Mouse (Mus musculus) regulatory T cell (primary cell): ENCODE data around the gene Them5.

Experiments used
- in situ Hi-C: fragments of 300-600 bp; cut with MboI, MseI; formaldehyde crosslinking; loops from one replicate; pipeline ENCODE4 v1.15.1; 2025; ENCODE audit warnings: high pct_unique_total_duplicates

Them5 gene

DNA sequence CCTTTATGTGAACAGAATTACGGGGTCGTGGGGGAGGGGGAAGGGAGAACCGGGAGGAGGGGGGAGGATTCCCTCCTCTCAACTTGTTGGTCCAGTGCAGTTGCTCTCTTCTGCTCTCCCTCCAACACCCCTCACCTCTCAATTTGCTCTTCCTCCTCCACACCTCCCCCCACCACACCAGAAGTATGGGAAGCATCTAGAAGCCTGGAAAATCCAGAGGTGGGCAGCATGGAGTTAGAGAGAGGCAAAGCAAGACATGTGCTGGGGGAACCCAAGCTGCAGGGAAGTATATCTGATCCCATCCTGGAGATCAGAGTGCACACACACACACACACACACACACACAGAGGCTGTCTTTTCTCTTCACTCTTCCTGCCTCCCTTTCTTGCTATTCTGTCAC is 30.1 kb downstream of the Them5 start:
- in situ Hi-C loops: no loop called here

DNA sequence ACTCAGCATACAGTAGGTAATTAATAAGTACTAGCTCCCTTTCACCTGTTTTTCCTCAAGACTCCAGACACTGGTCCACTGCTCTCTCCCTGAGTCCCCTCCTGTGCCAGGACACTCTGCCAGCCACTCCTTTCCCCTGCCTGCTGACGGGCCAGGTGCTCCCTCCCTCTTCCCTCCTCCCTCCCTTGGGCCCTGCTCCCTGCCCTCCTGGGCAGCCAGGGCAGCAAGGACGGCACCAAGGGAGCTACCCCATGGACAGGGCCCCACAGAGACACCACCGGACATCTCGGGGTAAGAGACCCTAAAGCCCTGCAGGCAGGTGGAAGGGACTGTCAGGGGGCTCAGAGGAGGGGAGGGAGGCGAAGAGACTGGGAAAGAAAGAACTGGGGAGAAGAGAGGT is 30.7 kb downstream of the Them5 start, which contains the start of gene Rorc:
Rorc (plus strand) TSS at position 154 of the 400 bp plus-strand sequence.
- in situ Hi-C loops: no loop called here

DNA sequence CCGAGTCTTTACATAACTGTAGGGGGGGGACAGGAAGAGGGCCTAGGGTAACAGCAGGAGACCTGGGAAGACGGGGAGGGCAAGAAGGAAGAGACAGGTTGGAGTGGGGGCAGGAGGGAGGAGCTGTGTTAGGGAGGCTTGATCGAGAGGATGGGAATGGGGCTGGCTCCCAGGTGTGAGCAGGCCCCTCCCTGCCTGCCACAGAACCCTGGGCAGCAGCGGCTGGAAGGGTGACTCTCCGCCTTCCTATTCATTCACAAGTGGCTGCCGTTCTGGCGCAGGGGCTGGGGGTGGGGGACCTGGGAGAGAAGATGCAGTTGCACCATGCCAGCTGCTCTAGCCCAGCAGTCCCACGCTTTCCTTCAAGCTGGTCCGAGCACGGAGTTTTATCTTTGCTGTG is 31.2 kb downstream of the Them5 start:
- in situ Hi-C loops: no loop called here

DNA sequence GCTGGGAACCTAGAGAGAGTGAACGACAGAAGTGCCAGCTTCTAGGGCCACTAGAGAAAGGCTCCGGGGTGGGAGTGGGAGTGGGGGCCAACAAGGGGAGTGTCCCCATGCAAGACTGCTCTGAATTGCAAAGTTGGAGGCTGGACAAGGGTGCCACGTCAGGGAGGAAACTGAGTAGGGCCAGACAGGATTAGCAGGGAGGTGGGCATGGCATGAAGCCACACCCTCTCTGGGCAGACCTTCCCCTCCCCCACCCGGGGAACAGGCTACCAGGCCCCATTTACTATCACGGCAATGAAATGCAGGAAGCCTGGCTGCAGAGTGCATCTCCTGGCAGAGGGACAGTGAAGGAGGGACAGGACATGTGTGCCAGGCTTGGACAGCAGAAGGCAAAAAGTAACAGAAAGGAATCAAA is 31.7 kb downstream of the Them5 start:
- in situ Hi-C loops: no loop called here

DNA sequence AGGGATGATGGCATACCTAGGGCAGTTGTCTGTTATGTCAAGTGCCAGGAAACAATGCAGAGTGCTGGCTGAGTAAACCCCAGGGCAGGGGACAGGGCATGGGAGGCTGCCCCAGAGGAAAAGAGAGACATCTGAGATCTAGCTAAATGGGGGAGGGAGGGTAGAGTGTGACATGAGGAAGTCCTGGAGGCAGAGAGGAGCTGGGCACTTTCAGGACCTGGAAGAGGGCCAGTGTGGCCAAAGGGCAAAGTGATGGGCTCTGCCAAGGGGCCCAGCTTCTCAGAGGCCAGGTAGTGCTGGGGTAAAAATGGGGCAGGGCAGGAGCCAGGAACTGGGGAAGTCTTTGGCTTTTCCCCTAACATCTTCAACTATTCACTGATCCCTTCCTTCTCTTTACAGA is 32.7 kb downstream of the Them5 start:
- in situ Hi-C loops: loop anchor here (5.0 to 25.0 kb wide), 2 partner anchors 68 to 1913 kb away; partner anchors contain the start of genes Fcgr1, Mrpl9 and Oaz3

DNA sequence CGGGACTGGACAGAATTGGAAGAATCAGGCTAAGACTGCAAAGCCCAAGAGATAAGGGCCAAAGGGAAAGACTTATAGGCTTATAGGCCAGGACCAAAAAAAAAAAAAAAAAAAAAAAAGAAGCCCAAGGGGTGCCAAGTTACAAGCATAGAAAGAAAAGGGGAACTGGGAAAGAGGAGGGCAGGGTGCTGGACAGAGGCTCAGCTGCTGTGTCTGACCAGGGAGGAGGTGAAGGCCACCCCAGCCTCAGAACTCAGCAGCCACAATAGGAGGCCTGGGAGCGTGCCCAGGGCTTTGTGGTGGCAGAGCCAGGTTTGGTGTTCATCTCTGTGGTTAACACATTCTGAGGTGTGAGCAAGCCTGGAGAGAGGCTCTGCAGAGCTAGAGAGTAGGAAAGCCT is 33.2 kb downstream of the Them5 start:
- in situ Hi-C loops: loop anchor here (5.0 to 25.0 kb wide), 2 partner anchors 67 to 1912 kb away; partner anchors contain the start of genes Fcgr1, Mrpl9 and Oaz3

DNA sequence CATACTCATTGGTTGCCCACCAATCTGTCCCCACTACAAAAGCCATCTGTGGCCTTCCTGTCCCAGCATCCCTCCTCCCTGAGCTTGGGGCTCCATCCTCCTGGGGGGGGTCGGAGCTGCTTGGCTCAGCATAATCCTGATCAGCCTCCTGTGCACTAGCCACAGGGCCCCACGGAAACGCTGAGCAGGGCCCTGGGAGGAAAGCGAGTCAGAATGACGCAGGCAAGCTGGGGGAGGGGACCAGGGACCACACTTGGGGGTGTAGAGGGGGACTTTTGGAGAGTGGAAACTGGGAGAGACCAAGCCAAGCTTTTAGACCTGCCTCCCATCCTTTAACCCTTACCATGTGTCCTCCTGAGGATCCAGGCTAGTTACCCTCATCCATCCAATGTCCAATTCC is 34.0 kb downstream of the Them5 start:
- in situ Hi-C loops: loop anchor here (5.0 to 25.0 kb wide), 2 partner anchors 66 to 1911 kb away; partner anchors contain the start of genes Fcgr1, Mrpl9 and Oaz3

DNA sequence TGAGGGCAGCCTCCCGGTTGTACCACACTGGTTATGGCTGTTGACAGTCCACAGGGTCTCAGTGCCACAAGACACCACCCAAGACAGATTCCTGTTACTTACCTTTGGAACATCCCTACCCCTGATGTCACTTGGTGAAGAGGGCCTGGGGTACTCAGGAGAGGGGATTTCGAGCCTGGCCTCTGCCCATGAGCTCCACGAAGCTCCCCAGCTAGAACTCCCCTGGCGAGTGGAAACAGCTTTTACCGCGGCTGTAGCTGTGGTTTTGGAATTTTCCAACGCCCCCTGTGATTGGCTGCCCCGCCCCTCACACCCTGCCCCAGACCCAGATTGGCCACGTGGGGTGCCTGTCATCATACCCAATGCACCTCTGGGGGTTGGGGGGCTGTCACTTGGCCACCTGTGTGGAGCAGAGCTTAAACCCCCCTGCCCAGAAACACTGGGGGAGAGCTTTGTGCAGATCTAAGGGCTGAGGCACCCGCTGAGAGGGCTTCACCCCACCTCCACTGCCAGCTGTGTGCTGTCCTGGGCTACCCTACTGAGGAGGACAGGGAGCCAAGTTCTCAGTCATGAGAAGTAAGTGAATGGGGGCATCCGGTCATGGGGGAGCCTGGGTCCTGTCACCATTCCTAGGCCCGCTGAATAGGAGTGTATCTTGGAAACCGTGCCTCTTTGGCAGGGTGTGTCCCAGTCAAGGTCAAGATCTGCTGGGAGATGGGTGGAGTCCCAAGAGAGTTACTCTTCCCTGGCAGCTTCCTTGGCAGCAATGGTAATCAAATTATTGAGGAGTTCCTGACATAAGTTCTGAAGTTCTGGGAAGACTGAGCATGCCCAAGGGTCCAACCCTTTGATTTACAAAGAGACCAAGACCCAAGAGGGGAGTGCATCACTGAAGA is 35.4 kb downstream of the Them5 start:
- in situ Hi-C loops: loop anchor here (5.0 to 25.0 kb wide), 2 partner anchors 65 to 1910 kb away; partner anchors contain the start of genes Fcgr1, Mrpl9 and Oaz3

DNA sequence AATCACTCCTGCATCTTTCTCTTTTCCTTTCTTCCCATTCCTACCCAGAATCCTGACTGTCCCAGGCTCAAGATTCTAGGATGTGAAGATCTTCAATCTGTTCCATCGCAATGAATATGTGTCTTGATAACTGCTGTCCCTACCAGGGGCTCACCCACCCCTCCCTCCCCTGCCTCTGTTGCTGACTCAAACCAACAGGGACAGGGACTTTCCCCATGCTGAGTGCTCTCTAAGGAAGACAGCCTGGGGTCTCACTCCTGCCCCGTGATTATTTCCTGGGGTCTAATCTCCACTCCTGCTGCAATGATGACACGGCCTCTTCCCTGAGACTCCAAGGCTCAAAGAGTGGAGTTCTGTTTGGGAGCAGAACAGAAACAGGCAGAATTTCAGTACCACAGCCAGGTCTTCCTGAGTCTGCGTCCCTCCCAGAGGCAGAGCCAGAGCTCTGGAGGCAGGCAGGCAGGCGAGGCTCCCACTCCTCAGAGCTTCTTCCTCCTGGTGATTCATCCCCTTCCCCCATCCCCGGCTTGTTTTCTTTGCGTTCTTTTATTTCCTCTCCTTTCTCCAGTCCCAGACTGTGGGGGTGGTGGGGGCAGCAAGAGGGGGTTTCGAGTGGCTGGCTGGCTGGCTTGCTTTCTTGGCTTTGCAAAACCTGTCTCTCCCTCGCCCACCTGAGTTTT is 38.1 kb downstream of the Them5 start:
- in situ Hi-C loops: loop anchor here (5.0 to 25.0 kb wide), 2 partner anchors 62 to 1907 kb away; partner anchors contain the start of genes Fcgr1, Mrpl9 and Oaz3

DNA sequence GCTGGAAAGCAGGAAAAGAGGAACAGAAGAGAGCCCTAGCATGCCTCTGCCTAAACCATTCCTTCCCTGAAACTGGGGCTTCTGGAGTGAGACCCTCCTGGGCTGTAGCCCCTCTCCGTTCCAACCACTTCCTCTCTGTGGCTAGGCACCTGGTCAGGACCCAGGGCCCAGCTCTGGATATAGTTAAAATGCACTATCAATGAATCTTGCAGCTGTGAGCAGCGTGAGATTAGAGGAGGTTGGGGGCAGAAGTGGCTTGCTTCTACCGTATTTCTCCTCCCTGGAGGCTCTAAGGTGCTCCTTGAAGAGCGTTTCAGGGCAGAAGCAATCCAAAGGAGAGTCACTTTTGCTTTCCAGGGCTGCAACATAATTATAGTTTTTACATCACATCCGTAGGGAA is 40.4 kb downstream of the Them5 start:
- in situ Hi-C loops: loop anchor here (25.0 kb wide), 1 partner anchor 1905 kb away; the partner anchor contains the start of gene Fcgr1

DNA sequence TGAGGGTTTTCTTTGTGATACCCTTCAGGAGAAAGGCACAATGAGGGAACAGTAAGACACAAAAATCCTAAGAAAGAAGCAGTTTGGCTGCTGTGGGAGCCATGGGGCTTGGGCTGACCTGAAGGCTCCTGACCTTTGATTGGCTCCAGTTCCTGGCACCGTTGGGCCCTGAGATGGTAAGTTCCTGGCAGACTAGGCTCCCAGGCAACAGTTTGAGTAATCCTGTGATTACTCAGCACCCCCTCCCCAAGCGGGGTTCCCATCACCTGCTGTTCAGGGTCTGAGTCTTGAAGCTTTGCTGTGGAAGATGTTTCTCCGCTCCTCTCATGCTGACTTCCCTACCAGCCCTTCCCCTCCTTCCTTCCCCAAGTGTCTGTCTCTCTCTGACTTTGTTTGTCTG is 41.6 kb downstream of the Them5 start:
- in situ Hi-C loops: loop anchor here (25.0 kb wide), 1 partner anchor 1904 kb away; the partner anchor contains the start of gene Fcgr1

DNA sequence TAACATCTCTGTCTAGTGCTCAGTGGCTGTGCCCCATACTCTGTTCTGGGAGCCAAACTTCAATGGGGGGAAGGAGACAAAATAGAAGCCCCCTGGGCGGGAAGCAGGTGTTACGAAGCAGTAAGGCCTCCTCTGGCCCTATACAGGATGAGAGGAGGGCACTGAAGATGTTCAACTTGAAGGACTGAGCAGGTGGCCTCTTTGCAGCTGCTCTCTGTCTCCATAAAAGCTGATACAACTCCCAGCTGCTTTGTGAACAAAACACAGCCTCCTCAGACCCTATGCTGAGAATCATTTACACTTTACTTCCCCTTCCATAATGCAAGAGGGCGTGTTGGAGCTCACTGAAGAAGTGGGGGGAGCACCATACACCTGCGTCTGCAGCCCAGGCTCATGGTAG is 44.8 kb downstream of the Them5 start:
- in situ Hi-C loops: loop anchor here (25.0 kb wide), 1 partner anchor 1901 kb away; the partner anchor contains the start of gene Fcgr1

DNA sequence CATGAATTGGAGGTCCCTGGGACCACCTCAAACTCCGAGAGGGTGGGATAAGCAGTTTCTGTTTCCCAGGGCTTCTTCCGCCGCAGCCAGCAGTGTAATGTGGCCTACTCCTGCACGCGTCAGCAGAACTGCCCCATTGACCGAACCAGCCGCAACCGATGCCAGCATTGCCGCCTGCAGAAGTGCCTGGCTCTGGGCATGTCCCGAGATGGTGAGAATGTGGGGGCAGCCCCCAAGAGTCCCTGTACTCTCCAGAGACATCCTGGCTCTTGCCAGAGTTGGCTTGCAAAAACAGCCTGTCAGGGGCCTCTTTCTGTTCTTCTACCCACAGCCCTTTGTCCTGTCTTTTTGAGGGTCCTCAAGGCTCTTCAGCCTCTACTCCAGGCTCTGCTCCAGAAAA is 45.5 kb downstream of the Them5 start:
- in situ Hi-C loops: loop anchor here (25.0 kb wide), 1 partner anchor 1900 kb away; the partner anchor contains the start of gene Fcgr1

DNA sequence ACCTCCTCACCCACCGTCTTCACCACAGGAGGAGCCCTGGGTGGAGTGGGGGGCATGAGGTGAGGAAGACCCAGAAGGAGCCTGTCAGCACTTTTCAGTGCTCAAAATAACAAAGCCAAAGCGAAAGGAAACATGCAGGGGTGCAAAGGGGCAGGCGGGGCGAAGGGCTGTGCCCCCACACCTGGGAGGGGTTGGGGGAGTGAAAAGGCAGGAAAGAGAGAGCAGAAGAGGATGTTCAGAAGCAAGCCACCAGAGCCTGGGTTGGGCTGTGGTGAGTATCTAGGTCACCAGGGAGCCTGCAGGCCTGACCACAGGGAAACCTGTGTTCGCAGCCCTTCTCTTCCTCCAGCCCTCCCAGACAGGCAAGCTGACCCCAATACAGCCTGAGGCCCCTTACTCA is 46.1 kb downstream of the Them5 start:
- in situ Hi-C loops: loop anchor here (25.0 kb wide), 1 partner anchor 1899 kb away; the partner anchor contains the start of gene Fcgr1

DNA sequence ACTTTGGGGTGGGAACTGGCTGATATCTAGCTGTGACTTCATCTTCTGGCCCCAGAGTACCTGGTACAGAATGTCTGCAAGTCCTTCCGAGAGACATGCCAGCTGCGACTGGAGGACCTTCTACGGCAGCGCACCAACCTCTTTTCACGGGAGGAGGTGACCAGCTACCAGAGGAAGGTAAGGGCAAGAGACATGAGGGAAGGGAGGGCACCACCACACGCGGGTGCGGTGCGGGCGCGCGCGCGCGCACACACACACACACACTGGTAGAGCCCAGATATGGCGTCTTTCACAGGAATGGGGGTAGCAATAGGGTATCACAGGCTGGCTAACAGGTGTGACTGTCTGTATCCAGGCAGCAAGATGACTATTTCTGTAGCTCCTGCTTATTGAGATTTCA is 47.5 kb downstream of the Them5 start:
- in situ Hi-C loops: loop anchor here (25.0 kb wide), 1 partner anchor 1898 kb away; the partner anchor contains the start of gene Fcgr1

DNA sequence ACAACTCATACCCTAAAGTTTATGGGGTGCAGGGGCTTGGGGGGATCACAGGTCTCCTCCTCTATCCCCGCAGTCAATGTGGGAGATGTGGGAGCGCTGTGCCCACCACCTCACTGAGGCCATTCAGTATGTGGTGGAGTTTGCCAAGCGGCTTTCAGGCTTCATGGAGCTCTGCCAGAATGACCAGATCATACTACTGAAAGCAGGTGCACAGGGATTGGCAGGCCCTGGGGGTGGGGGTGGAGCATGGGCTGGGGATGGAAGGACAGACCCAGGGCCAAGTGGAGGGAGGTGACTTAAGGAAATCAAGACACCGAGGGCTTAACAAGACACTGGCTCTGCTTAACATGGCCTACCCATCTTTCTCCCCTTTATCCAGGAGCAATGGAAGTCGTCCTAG is 49.1 kb downstream of the Them5 start:
- in situ Hi-C loops: loop anchor here (25.0 kb wide), 1 partner anchor 1896 kb away; the partner anchor contains the start of gene Fcgr1

DNA sequence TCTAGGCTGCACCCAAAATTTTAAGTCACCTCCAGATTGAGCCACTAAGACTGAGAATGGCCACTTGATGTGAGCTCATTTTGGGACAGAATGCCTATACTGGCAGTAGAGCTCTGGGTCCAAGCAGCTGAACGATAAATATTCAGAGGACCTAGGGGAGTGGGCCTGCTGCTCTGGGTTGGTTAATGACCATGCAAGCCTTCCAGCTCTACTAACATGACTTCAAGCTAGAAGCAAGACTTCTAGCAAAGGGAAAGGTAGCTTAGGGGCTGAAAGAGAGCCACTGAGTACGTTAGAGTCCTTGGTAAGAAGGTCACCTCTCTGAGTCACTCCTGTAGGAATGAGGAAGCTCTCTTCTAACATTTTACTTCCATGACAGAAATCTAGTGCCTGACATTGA is 50.2 kb downstream of the Them5 start:
- in situ Hi-C loops: loop anchor here (25.0 kb wide), 1 partner anchor 1895 kb away; the partner anchor contains the start of gene Fcgr1

DNA sequence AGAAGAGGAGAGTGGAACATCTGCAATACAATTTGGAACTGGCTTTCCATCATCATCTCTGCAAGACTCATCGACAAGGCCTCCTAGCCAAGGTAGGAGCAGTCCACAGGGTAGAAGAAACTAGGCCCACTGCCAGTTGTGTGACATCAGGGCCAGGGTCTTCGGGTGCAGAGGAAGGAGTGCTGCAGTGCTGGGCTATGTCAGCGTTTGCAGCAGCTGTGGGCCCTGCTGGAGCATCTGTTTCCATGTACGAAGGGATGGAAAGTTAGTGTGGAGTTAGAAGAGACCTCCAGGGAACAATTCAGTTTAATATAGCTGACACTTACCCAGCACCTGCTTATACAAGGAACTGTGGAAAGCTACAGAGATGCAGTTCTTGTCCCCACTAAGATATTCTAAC is 51.1 kb downstream of the Them5 start:
- in situ Hi-C loops: loop anchor here (25.0 kb wide), 1 partner anchor 1894 kb away; the partner anchor contains the start of gene Fcgr1

DNA sequence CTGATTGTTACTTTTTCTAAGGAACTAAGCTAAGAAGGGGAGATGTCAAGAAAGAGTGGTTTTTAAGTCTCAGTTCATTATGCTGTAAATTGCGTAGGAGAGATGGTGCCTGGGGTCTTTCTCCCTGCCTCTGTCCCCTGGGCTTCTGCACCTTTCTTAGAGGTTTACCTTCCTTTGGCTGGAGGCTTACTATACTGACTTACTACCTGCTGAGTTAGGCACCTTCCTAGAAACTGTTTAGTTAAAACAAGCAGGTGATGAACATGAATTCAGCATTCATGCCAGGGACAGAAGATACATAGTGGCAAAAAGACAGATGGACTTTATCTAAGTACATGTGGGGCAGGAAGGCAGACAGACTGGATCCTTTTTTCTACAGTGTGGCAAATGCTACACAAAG is 54.4 kb downstream of the Them5 start:
- in situ Hi-C loops: loop anchor here (25.0 kb wide), 1 partner anchor 1891 kb away; the partner anchor contains the start of gene Fcgr1

DNA sequence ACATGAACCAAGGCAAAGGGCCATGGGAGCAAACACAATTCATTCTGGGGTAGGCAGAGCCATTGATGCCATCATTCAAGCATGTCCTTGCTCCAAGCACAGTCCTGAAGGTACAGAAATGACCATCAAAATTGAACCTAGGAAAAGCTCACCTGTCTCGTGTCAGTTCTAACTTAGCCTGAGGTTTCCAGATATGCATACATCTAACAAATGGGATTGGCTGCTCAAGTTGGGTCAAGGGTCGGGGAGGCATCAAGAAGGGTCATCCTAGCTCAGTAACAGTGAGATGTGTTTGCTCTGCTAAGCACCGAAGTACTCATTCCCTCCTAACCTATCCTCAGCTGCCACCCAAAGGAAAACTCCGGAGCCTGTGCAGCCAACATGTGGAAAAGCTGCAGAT is 55.0 kb downstream of the Them5 start:
- in situ Hi-C loops: loop anchor here (25.0 kb wide), 1 partner anchor 1890 kb away; the partner anchor contains the start of gene Fcgr1
